Mouse (Mus musculus): ENCODE measurements around the gene 1600015I10Rik.
"Not testable (repeated sequence)": the region's sequence is repeated elsewhere in the genome, so short reads cannot be mapped to it uniquely, and the experiment has no call there.

The 1600015I10Rik gene

GRCm38 (mm10) chr6:48929595-48929994 lies at the start of gene 1600015I10Rik:
Gene 1600015I10Rik, plus strand, starts transcription at chr6:48929895.
- in situ Hi-C loops (cut with MboI; ENCODE audit: low pct_unique_long_range_greater_than_20kb in 1 of 2, low sequenced_read_pairs in 2 of 2, unreplicated experiment in 1 of 2): no loop called here

GRCm38 (mm10) chr6:48894203-48894602 lies 35.5 kb upstream of the 1600015I10Rik start:
- in situ Hi-C loops (cut with MboI; ENCODE audit: low pct_unique_long_range_greater_than_20kb in 1 of 2, low sequenced_read_pairs in 2 of 2, unreplicated experiment in 1 of 2): no loop called here

- in situ Hi-C loops (cut with MboI; ENCODE audit: low pct_unique_long_range_greater_than_20kb in 1 of 2, low sequenced_read_pairs in 2 of 2, unreplicated experiment in 1 of 2): no loop called here
These were observed 34.5 kb upstream of the 1600015I10Rik start for GRCm38 (mm10) chr6:48894938-48895818.

DNA sequence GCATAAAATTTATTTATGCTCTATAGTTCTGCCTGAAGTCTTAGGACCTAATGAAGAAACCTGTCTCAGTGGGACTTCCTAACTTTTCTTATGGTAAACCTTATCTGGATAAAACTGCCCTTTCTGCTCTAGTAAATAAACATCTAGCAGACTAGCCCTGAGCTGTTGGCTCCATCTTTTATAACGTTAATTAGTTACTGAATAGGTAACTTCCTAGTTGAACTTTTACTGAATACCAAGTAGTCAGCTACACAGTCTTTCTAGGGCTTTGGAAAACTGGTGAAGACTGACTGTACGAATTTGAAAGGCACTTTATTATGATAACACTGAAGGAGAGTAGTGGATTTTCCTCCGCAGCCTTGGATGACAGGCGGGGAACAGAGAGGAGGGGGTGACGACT lies 33.8 kb upstream of the 1600015I10Rik start:
- in situ Hi-C loops (cut with MboI; ENCODE audit: low pct_unique_long_range_greater_than_20kb in 1 of 2, low sequenced_read_pairs in 2 of 2, unreplicated experiment in 1 of 2): no loop called here

DNA sequence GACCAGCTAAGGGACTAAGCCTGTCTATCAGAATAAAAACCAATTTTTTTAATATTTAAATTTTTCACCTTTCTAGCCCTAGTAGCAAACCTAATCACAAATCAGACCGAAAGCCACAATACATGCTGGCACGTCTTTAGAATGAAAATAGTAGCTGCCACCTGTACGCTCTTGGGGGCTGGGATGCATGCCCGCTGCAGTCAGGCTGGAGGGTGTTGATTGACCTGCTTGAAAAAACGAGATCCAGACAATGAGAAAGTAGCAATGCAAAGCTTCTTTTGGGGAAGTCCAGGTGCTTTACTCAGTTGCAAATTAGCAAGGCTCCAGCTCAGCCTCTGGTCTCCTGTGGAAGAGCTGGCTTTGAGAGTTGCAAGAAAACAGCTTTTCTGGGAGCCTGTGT lies 32.7 kb upstream of the 1600015I10Rik start:
- in situ Hi-C loops (cut with MboI; ENCODE audit: low pct_unique_long_range_greater_than_20kb in 1 of 2, low sequenced_read_pairs in 2 of 2, unreplicated experiment in 1 of 2): no loop called here

DNA sequence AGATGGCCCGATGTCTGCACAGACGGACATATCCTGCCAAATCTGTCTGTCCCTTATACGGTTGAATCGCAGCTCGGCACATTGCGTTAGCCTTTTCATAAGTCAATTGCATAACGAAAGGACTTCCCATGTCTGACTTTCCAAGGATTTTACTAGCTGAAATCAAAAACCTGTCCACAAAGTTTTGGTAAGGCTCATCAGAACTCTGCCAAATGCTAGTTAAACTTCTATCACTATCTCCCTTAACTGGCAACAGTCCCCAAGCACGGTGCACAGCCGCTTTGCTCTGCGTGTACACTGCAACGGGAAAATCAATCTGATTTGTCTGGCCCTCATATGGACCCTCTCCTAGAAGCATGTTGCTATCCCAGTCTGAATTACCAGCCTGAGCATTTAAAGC lies 28.4 kb upstream of the 1600015I10Rik start:
- in situ Hi-C loops (cut with MboI; ENCODE audit: low pct_unique_long_range_greater_than_20kb in 1 of 2, low sequenced_read_pairs in 2 of 2, unreplicated experiment in 1 of 2): not testable (repeated sequence)

- in situ Hi-C loops (cut with MboI; ENCODE audit: low pct_unique_long_range_greater_than_20kb in 1 of 2, low sequenced_read_pairs in 2 of 2, unreplicated experiment in 1 of 2): no loop called here
These were observed 26.9 kb upstream of the 1600015I10Rik start for GRCm38 (mm10) chr6:48902511-48903406.

DNA sequence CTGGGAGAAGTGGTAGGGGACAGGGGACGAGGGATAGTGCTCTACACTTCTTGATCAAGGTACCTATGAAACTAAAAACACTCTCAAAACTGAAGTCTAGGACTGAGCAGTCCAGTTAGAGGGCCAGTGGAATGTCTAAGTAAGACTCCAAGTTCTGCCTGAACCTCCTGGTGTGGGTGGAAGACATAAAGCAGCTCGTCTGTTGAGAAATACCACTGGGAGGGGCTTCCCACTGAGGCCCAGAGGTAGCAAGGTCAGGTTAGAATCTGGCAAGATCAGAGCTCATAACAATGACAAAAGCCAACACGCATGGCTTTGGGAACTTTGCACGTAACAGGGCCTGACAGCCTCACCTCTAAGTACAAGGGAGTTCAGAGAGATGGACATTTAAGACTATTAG lies 26.3 kb upstream of the 1600015I10Rik start:
- in situ Hi-C loops (cut with MboI; ENCODE audit: low pct_unique_long_range_greater_than_20kb in 1 of 2, low sequenced_read_pairs in 2 of 2, unreplicated experiment in 1 of 2): no loop called here

GRCm38 (mm10) chr6:48905606-48906005 lies 24.1 kb upstream of the 1600015I10Rik start:
- in situ Hi-C loops (cut with MboI; ENCODE audit: low pct_unique_long_range_greater_than_20kb in 1 of 2, low sequenced_read_pairs in 2 of 2, unreplicated experiment in 1 of 2): no loop called here

DNA sequence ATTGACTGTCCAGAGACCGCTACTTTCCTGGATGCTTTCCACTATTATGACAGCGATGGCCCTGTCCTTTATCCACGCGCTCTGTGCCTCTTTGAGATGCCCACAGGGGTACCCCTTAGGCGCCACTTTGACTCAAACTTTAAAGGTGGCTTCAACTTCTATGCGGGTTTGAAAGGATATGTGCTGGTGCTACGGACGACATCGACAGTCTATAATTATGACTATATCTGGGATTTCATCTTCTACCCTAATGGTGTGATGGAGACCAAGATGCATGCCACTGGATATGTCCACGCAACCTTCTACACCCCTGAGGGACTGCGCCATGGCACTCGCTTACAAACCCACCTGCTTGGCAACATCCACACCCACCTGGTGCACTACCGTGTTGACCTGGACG lies 23.3 kb upstream of the 1600015I10Rik start:
- in situ Hi-C loops (cut with MboI; ENCODE audit: low pct_unique_long_range_greater_than_20kb in 1 of 2, low sequenced_read_pairs in 2 of 2, unreplicated experiment in 1 of 2): no loop called here

DNA sequence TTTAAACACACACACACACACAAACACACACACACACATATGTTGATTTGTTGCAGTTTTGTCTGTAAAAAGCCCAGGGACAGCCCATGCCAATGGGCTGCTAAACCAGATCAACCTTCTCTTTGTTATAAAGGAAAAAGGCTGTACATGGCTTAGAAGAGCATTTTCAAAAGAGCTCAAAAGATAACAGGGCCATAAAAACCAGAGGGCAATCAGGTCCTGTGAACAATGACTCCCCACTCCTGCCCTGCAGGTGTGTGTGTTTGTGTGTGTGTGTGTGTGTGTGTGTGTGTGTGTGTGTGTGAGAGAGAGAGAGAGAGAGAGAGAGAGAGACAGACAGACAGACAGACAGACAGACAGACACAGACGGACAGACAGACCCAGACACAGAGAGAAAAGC lies 20.5 kb upstream of the 1600015I10Rik start:
- in situ Hi-C loops (cut with MboI; ENCODE audit: low pct_unique_long_range_greater_than_20kb in 1 of 2, low sequenced_read_pairs in 2 of 2, unreplicated experiment in 1 of 2): no loop called here

- in situ Hi-C loops (cut with MboI; ENCODE audit: low pct_unique_long_range_greater_than_20kb in 1 of 2, low sequenced_read_pairs in 2 of 2, unreplicated experiment in 1 of 2): no loop called here
These were observed 17.7 kb upstream of the 1600015I10Rik start for GRCm38 (mm10) chr6:48912033-48912432.

GRCm38 (mm10) chr6:48913587-48913986 lies 16.1 kb upstream of the 1600015I10Rik start:
- in situ Hi-C loops (cut with MboI; ENCODE audit: low pct_unique_long_range_greater_than_20kb in 1 of 2, low sequenced_read_pairs in 2 of 2, unreplicated experiment in 1 of 2): no loop called here

DNA sequence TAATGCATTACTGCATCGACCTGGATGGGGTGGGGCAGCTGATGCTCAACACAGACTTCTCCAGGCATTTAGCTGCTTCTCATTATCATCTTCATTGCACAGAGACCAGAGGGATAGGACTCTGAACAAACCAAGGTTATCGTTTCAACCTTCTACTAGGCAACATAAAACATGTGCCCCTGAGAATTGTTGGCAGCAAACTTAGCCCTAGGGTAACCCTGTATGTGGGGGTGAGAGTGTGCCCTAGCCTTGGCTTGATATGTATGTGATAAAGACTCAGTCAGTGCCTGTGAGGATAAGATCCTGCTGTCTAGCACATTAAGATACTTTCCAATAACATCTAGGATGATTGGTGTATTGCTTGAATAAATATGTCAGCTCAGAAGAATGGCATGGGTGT lies 19.9 kb downstream of the 1600015I10Rik start:
- in situ Hi-C loops (cut with MboI; ENCODE audit: low pct_unique_long_range_greater_than_20kb in 1 of 2, low sequenced_read_pairs in 2 of 2, unreplicated experiment in 1 of 2): no loop called here

DNA sequence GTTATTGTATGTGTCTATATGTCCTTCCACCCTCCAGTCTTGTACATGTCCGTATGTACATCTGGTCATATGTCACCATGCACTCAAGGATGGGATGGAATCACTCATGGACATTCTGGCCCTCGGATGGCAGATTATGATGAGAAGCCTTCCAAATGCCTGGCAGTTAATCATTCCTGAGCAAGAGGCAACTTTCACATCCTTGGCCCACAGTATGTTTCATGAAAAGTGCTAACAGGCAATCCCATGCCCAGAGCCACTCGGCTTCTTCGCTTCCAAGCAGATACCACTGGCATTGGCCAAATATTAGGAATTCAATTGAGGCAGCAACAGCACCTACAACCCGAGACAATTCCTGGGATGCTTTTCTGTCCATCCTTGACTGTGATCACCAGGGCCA lies 21.0 kb downstream of the 1600015I10Rik start:
- in situ Hi-C loops (cut with MboI; ENCODE audit: low pct_unique_long_range_greater_than_20kb in 1 of 2, low sequenced_read_pairs in 2 of 2, unreplicated experiment in 1 of 2): no loop called here

DNA sequence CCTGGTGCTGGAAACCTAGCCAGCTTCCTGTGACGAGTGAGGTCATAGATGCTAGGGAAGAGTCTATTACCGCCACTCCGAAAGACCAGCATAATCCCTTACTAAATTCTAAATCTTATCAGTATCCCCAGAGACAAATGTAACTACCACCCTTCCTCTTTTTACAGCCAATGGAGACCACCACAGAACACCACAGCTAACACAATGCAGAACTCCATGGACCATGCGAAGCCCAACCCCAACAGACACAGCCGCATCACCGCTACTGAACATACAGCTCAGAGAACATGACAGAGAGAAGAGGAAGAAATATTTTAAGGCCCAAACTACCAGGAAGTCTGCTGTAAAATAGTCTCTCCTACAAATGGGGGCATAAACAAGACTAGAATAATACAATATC lies 21.9 kb downstream of the 1600015I10Rik start:
- in situ Hi-C loops (cut with MboI; ENCODE audit: low pct_unique_long_range_greater_than_20kb in 1 of 2, low sequenced_read_pairs in 2 of 2, unreplicated experiment in 1 of 2): no loop called here

GRCm38 (mm10) chr6:48953220-48953619 lies 23.5 kb downstream of the 1600015I10Rik start:
- in situ Hi-C loops (cut with MboI; ENCODE audit: low pct_unique_long_range_greater_than_20kb in 1 of 2, low sequenced_read_pairs in 2 of 2, unreplicated experiment in 1 of 2): no loop called here

DNA sequence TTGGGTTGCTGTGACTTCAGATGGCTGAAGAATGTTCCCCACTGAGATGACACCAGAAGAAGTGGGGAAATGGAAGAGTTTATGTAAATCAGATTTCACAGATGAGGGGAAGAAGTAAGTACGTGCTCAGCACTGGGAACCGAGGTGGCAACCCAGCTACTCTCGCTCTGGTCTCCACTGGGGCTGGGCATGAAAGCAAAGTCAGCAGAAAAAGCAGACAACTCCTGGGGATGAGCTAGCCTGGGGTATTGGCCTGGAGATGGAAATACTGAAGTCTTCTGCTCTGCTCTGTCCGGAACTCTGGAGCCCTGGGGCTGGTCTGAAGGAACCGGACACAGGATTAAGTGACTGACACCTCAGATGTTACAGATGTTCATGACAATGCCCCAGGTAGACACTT lies 24.5 kb downstream of the 1600015I10Rik start:
- in situ Hi-C loops (cut with MboI; ENCODE audit: low pct_unique_long_range_greater_than_20kb in 1 of 2, low sequenced_read_pairs in 2 of 2, unreplicated experiment in 1 of 2): no loop called here

GRCm38 (mm10) chr6:48954946-48955345 lies 25.3 kb downstream of the 1600015I10Rik start:
- in situ Hi-C loops (cut with MboI; ENCODE audit: low pct_unique_long_range_greater_than_20kb in 1 of 2, low sequenced_read_pairs in 2 of 2, unreplicated experiment in 1 of 2): no loop called here
